Mouse (Mus musculus) lung, postnatal 0 days (tissue): Measurements from ENCODE around the gene Pik3cd.

Experiments
- CTCF ChIP-seq: IDR thresholded peaks from 2 replicates; pipeline ENCODE4 v1.5.1; 2016; ENCODE audit warnings: antibody characterized with exemption, mild to moderate bottlenecking
- EP300 ChIP-seq: IDR thresholded peaks from 2 replicates; pipeline ENCODE4 v1.6.1; 2016; ENCODE audit warnings: antibody characterized with exemption, mild to moderate bottlenecking, control low read depth

DNA sequence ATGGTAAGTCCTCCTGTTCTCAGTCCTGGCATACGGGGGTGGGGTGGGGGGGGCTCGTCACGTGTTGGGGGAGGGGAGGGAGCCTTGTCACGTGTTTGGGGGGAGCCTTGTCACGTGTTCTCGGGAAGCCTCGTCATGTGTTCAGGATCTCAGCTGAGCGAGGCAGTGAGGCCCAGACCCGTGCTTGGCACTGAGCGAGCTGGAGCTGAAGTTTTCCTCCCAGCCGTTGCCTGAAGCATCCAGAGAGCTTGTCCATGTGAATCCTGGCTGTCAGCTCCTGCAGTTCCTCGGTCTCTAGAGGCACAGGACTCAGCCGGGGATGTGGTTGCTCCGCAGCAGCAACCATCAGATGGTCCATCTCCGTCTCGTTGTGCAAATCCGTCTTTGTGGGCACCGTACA is 96.3 kb downstream of the Pik3cd start:
- TF ChIP-seq CTCF, result no peak
- no peak for TF ChIP-seq EP300
